Mouse (Mus musculus) neural tube, embryonic 14.5 days (tissue): ENCODE measurements around the gene 0610030E20Rik. TPM values are rescaled to one million over a fixed set of nuclear protein-coding genes. Genes with fewer than 3 reads are reported as not detected.

ENCODE experiments used
- ATAC-seq: fragments of 200-750 bp; cut with Nextera tagmentation; 2 replicates; pipeline ENCODE4 v1.8.0; 2017; ENCODE audit warnings: low read depth, mild to moderate bottlenecking, moderate TSS enrichment, moderate library complexity
- H3K27ac ChIP-seq: fragments of 300-500 bp; sonication (generic); 2 replicates; pipeline ENCODE4 v1.5.1; 2014; ENCODE audit warnings: low read depth, mild to moderate bottlenecking, control low read depth, low read length, moderate library complexity, mixed read lengths
- H3K27me3 ChIP-seq: fragments of 300-500 bp; sonication (generic); 2 replicates; pipeline ENCODE4 v1.6.1; 2014; ENCODE audit warnings: low read length; ENCODE audit not compliant: control insufficient read depth, insufficient read depth
- H3K36me3 ChIP-seq: fragments of 300-500 bp; sonication (generic); 2 replicates; pipeline ENCODE4 v1.6.1; 2014; ENCODE audit warnings: low read length, mixed read lengths; ENCODE audit not compliant: control insufficient read depth, insufficient read depth
- H3K4me1 ChIP-seq: fragments of 300-500 bp; sonication (generic); 2 replicates; pipeline ENCODE4 v1.6.1; 2014; ENCODE audit warnings: low read length; ENCODE audit not compliant: control insufficient read depth, insufficient read depth
- H3K4me2 ChIP-seq: fragments of 300-500 bp; sonication (generic); 2 replicates; pipeline ENCODE4 v1.6.1; 2014; ENCODE audit warnings: mild to moderate bottlenecking, low read depth, low read length, control low read depth
- H3K4me3 ChIP-seq: fragments of 300-500 bp; sonication (generic); 2 replicates; pipeline ENCODE4 v1.5.1; 2014; ENCODE audit warnings: low read depth, low read length, control low read depth, mixed read lengths
- H3K9ac ChIP-seq: fragments of 300-500 bp; sonication (generic); replicated peaks from 2 replicates; pipeline ENCODE4 v1.6.1; 2014; ENCODE audit warnings: low read depth, mild to moderate bottlenecking, control low read depth, low read length, mixed read lengths
- H3K9me3 ChIP-seq: fragments of 300-500 bp; sonication (generic); 2 replicates; pipeline ENCODE4 v1.6.1; 2016; ENCODE audit warnings: low read length; ENCODE audit not compliant: control insufficient read depth
- WGBS: fragments of 180-500 bp; shearing (Covaris S2); extraction: QIAGEN DNeasy Blood & Tissue Kit; methylation state at CpG from one replicate; pipeline ENCODE4 v1.1.7; 2014; 5-methylcytosine and 5-hydroxymethylcytosine counted together
- polyA plus RNA-seq: library from polyadenylated mRNA; unstranded; fragments of >200 nt; fragmentation: Nextera tagmentation; extraction: Ambion mirVana; gene quantifications from 2 replicates; pipeline ENCODE4 v1.2.1, GENCODE M21; 2014

Gene 0610030E20Rik
- polyA plus RNA-seq, 1 experiment from 2014 or later = 15.9 TPM

GRCm38 (mm10) chr6:72389941-72390771, 43.0 kb downstream of the 0610030E20Rik start, which contains the start of gene Vamp8:
Gene Vamp8, minus strand, starts transcription at chr6:72390703.
- Histone ChIP-seq H3K27me3 (peaks cover 3% of the 10 kb centered on the region; the same call in 1 of the 2 replicates), H3K9me3 (no peaks in the 10 kb centered on the region), H3K9ac (peak within 1 kb of the TSS; percentile 34; the same call in 1 of the 2 replicates), H3K4me3 (peak within 1 kb of the TSS; percentile 22), H3K36me3 (no peaks in the 10 kb centered on the region), H3K4me2 (peak within 1 kb of the TSS; percentile 46), H3K27ac (0 out of 2 replicates have a peak within 1 kb of the TSS, but pooled peaks have one; percentile 5), H3K4me1 (0 out of 2 replicates have a peak, but pooled peaks cover 3% of the 10 kb centered on the region)
- WGBS = 4% methylated on average over 32 of the region's 33 CpGs
- peak; percentile 31; the same call in 1 of the 2 replicates for ATAC-seq

- Histone ChIP-seq H3K4me2 (peak overlapping the region; percentile 46; the same call in 1 of the 2 replicates), H3K27me3 (peaks cover 3% of the 10 kb centered on the region; the same call in 1 of the 2 replicates), H3K4me1 (0 out of 2 replicates have a peak, but pooled peaks cover 3% of the 10 kb centered on the region), H3K27ac (no peak overlapping the region), H3K4me3 (no peak overlapping the region; the same call in 1 of the 2 replicates), H3K9me3 (no peaks in the 10 kb centered on the region), H3K9ac (no peak overlapping the region), H3K36me3 (no peaks in the 10 kb centered on the region)
- peak; percentile 31; the same call in 1 of the 2 replicates for ATAC-seq
- 25% methylated on average over 12 of the region's 12 CpGs for WGBS
Observed at GRCm38 (mm10) chr6:72390795-72391521, 43.8 kb downstream of the 0610030E20Rik start.

GRCm38 (mm10) chr6:72392341-72392740, 45.2 kb downstream of the 0610030E20Rik start:
- Histone ChIP-seq H3K36me3 (no peaks in the 10 kb centered on the region), H3K27ac (no peak overlapping the region), H3K27me3 (peaks cover 3% of the 10 kb centered on the region; the same call in 1 of the 2 replicates), H3K4me1 (0 out of 2 replicates have a peak, but pooled peaks cover 3% of the 10 kb centered on the region), H3K9me3 (no peaks in the 10 kb centered on the region), H3K4me3 (no peak overlapping the region), H3K4me2 (no peak overlapping the region), H3K9ac (no peak overlapping the region)
- no peak for ATAC-seq
- WGBS = 96% methylated on average over 5 of the region's 5 CpGs

- H3K4me1 ChIP-seq = no peaks in the 10 kb centered on the region
- H3K9me3 ChIP-seq = no peaks in the 10 kb centered on the region
- 81% methylated on average over 10 of the region's 10 CpGs for WGBS
- no peaks in the 10 kb centered on the region for H3K36me3 ChIP-seq
- H3K9ac ChIP-seq = no peak overlapping the region
- H3K27ac ChIP-seq = no peak overlapping the region
- no peak overlapping the region for H3K4me3 ChIP-seq
- ATAC-seq = no peak
- no peaks in the 10 kb centered on the region for H3K27me3 ChIP-seq
- H3K4me2 ChIP-seq = no peak overlapping the region
Observed at GRCm38 (mm10) chr6:72396837-72397251, 49.7 kb downstream of the 0610030E20Rik start.

- WGBS = 51% methylated on average over 2 of the region's 2 CpGs
- Histone ChIP-seq H3K9me3 (no peaks in the 10 kb centered on the region), H3K9ac (no peak overlapping the region), H3K36me3 (no peaks in the 10 kb centered on the region), H3K4me2 (no peak overlapping the region), H3K27ac (no peak overlapping the region), H3K27me3 (no peaks in the 10 kb centered on the region), H3K4me1 (no peaks in the 10 kb centered on the region), H3K4me3 (no peak overlapping the region)
- ATAC-seq = no peak
Observed at GRCm38 (mm10) chr6:72399967-72400366, 52.9 kb downstream of the 0610030E20Rik start.

GRCm38 (mm10) chr6:72401875-72402274, 54.8 kb downstream of the 0610030E20Rik start:
- Histone ChIP-seq H3K4me2 (no peak overlapping the region), H3K36me3 (no peaks in the 10 kb centered on the region), H3K9me3 (no peaks in the 10 kb centered on the region), H3K9ac (no peak overlapping the region), H3K27ac (no peak overlapping the region), H3K4me1 (no peaks in the 10 kb centered on the region), H3K27me3 (no peaks in the 10 kb centered on the region), H3K4me3 (no peak overlapping the region)
- no peak for ATAC-seq
- WGBS = 17% methylated on average over 7 of the region's 7 CpGs

Other genes with a start within 250 kb of the 0610030E20Rik start
- 77.9 and 78.5 TPM in 2 replicates for gene St3gal5, start 249.7 kb upstream of the 0610030E20Rik start, polyA plus RNA-seq
- gene Atoh8, start 111.7 kb upstream of the 0610030E20Rik start, polyA plus RNA-seq = 1.1 and 2.4 TPM in 2 replicates
- gene Sftpb, start 42.7 kb upstream of the 0610030E20Rik start, polyA plus RNA-seq = not detected in 2 replicates
- 45.3 and 55.3 TPM in 2 replicates for gene Usp39, start 2.1 kb upstream of the 0610030E20Rik start, polyA plus RNA-seq
- gene Tmem150a, start 8.1 kb downstream of the 0610030E20Rik start, polyA plus RNA-seq = 15.4 and 28.7 TPM in 2 replicates
- gene Rnf181, start 19.6 kb downstream of the 0610030E20Rik start, polyA plus RNA-seq = 115 and 145 TPM in 2 replicates
- 3.1 and 28.2 TPM in 2 replicates for gene Vamp5, start 33.2 kb downstream of the 0610030E20Rik start, polyA plus RNA-seq
- 7.9 and 19.8 TPM in 2 replicates for gene Vamp8, start 43.4 kb downstream of the 0610030E20Rik start, polyA plus RNA-seq
- 11.6 and 15.0 TPM in 2 replicates for gene Ggcx, start 67.0 kb downstream of the 0610030E20Rik start, polyA plus RNA-seq
- 392 and 416 TPM in 2 replicates for gene Mat2a, start 92.2 kb downstream of the 0610030E20Rik start, polyA plus RNA-seq
- gene Sh2d6, start 174.4 kb downstream of the 0610030E20Rik start, polyA plus RNA-seq = 0.22 and 1.2 TPM in 2 replicates
- 3.4 and 9.0 TPM in 2 replicates for gene Capg, start 197.1 kb downstream of the 0610030E20Rik start, polyA plus RNA-seq